Mouse (Mus musculus): ENCODE data around the gene Trim58.

- no peak for TF ChIP-seq CTCF (IDR thresholded peaks at IDR 0.05; ENCODE audit: borderline replicate concordance, control insufficient read depth, extremely low read depth, insufficient read depth, low read length, poor library complexity)
- no peak for TF ChIP-seq POLR2A (IDR thresholded peaks at IDR 0.05; ENCODE audit: control insufficient read depth, extremely low read depth, insufficient read depth, low read length, poor library complexity)
Observed at GRCm38 (mm10) chr11:58605228-58605627, 35.0 kb upstream of the Trim58 start.
